Mouse (Mus musculus) left cerebral cortex, adult 11 months (tissue): ENCODE results near the gene Rrh.
"Not testable (repeated sequence)": the region's sequence is repeated elsewhere in the genome, so short reads cannot be mapped to it uniquely, and the experiment has no call there.

ENCODE experiments used
- DNase-seq: peaks from one replicate; pipeline ENCODE4 v3.0.0; 2022; ENCODE audit warnings: low spot score

Rrh gene

GRCm38 (mm10) chr3:129782746-129783145 is 39.6 kb downstream of the Rrh start:
- DNase-seq, result no peak

GRCm38 (mm10) chr3:129781435-129781834 is 41.0 kb downstream of the Rrh start:
- DNase-seq, result no peak

- DNase-seq, result no peak
These were observed 51.2 kb downstream of the Rrh start for GRCm38 (mm10) chr3:129771210-129771609.

GRCm38 (mm10) chr3:129766971-129767794 is 55.2 kb downstream of the Rrh start:
- no peak for DNase-seq

GRCm38 (mm10) chr3:129766106-129766505 is 56.3 kb downstream of the Rrh start:
- DNase-seq, result no peak

GRCm38 (mm10) chr3:129757599-129757998 is 64.8 kb downstream of the Rrh start:
- not testable (repeated sequence) for DNase-seq

GRCm38 (mm10) chr3:129754650-129755604 is 67.5 kb downstream of the Rrh start, which contains the start of gene Egf:
Gene Egf, minus strand, starts transcription at chr3:129755316.
- no peak for DNase-seq
